Mouse (Mus musculus) ES-Bruce4 (cell line): ENCODE data around the gene Matn3.

Experiments
- EP300 ChIP-seq: IDR thresholded peaks from 2 replicates; pipeline ENCODE4 v1.6.1; 2011; ENCODE audit warnings: low read depth, low read length; ENCODE audit not compliant: insufficient read depth
- POLR2A ChIP-seq: IDR thresholded peaks from one replicate; pipeline ENCODE4 v1.8.1; 2011; ENCODE audit warnings: low read length; ENCODE audit not compliant: insufficient read depth

- no peak for TF ChIP-seq POLR2A
- no peak for TF ChIP-seq EP300
Observed at GRCm38 (mm10) chr12:8928766-8929165, 19.0 kb upstream of the Matn3 start.
